Mouse (Mus musculus): ENCODE results near the gene Etfdh. TPM values are rescaled to one million over a fixed set of nuclear protein-coding genes. Genes with fewer than 3 reads are reported as not detected.

Gene Etfdh
- total and polyA plus RNA-seq, 2 experiments = 240 to 664 TPM

DNA sequence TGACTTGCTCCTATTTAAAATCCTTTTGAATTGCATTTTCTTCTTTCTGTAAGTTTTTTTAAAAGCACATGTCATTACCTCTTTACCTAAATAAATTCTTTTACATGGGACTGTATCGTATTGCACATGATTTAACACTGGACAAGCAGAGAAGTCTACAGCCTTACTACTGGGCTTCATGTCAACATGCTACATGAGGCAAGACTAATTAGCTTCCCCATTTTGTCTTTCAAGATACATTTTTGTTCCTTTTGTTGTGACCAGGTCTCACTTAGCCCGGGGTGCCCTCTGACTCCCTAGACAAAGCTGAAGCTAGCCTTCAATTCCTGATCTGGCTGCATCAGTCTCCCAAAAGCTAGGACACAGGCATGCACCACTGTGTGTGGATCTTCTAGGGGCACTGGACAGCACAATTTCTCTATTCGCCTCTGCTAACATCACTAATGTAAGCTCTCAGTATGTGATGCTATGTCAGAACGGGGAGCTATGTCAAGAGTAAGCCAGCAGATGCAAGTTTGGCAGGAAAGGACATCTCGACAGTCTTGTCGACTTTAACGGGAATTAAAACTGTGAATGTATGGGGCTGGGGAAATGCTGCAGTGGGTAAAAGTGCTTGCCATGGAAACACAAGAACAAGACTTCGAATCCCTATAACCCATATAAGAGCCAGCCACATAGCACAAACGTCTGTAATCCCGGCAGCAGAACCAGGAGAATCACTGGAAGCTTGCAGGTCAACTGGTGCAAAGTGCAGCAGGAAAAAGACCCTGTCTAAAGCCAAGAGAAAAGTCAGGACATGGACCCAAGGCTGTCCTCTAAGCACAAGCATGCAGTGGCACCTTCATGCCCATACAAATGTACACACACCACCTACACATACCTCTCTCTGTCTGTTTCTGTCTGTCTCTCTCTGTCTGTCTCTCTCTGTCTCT lies 67.2 kb downstream of the Etfdh start:
- no peak overlapping the region for H3K27ac ChIP-seq (replicated peaks; ENCODE audit: insufficient read depth, low read depth, low read length)
- 78% methylated on average over 10 of the region's 10 CpGs for WGBS
- H3K4me1 ChIP-seq (ENCODE audit: control insufficient read depth, insufficient read depth, low read length) = peaks cover 22% of the 10 kb centered on the region
- TF ChIP-seq CTCF (IDR thresholded peaks at IDR 0.05; ENCODE audit: low read depth, low read length) (no peak), POLR2A (IDR thresholded peaks at IDR 0.05; ENCODE audit: extremely low read depth, insufficient read depth, low read length) (no peak)
- H3K9ac ChIP-seq (ENCODE audit: low read depth, low read length) = no peak overlapping the region
- H3K4me3 ChIP-seq (ENCODE audit: insufficient read depth, low read depth, low read length) = no peak overlapping the region
- H3K79me2 ChIP-seq (ENCODE audit: control insufficient read depth, insufficient read depth, low read length) = peaks cover 33% of the 10 kb centered on the region
- DNase-seq (ENCODE audit: extremely low read depth, low read depth, low spot score) = no peak
- no peaks in the 10 kb centered on the region for H3K27me3 ChIP-seq (ENCODE audit: control insufficient read depth, insufficient read depth, low read length)
- H3K36me3 ChIP-seq (ENCODE audit: control insufficient read depth, insufficient read depth, low read length) = no peaks in the 10 kb centered on the region

DNA sequence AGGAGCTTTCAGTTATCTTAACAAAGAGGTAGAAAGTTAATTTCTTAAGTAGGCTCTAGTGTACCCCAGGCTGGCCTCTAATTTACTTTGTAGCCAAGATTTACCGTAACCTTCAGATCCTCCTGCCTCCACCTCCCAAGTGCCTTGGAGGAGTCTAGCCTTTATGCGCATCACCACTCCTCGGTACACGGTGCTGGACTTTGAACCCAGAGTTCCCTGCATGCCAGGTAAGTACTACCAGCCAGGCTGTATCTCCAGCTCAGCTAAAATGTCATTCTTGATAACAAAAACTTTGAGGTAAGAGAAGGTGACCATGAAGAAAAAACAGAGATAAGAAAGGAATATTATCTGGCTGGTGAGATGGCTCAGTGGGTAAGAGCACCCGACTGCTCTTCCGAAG lies 68.7 kb downstream of the Etfdh start:
- Histone ChIP-seq H3K36me3 (ENCODE audit: control insufficient read depth, insufficient read depth, low read length) (no peaks in the 10 kb centered on the region), H3K27ac (replicated peaks; ENCODE audit: insufficient read depth, low read depth, low read length) (peak overlapping the region; percentile 27), H3K4me3 (ENCODE audit: insufficient read depth, low read depth, low read length) (no peak overlapping the region), H3K79me2 (ENCODE audit: control insufficient read depth, insufficient read depth, low read length) (peaks cover 23% of the 10 kb centered on the region; the same call in 1 of the 2 replicates), H3K27me3 (ENCODE audit: control insufficient read depth, insufficient read depth, low read length) (no peaks in the 10 kb centered on the region), H3K9ac (ENCODE audit: low read depth, low read length) (no peak overlapping the region), H3K4me1 (ENCODE audit: control insufficient read depth, insufficient read depth, low read length) (peaks cover 13% of the 10 kb centered on the region; the same call in 1 of the 2 replicates)
- no peak for TF ChIP-seq CTCF (IDR thresholded peaks at IDR 0.05; ENCODE audit: low read depth, low read length)
- no peak for TF ChIP-seq POLR2A (IDR thresholded peaks at IDR 0.05; ENCODE audit: extremely low read depth, insufficient read depth, low read length)
- DNase-seq (ENCODE audit: extremely low read depth, low read depth, low spot score) = peak; percentile 66
- 64% methylated on average over 6 of the region's 6 CpGs for WGBS

DNA sequence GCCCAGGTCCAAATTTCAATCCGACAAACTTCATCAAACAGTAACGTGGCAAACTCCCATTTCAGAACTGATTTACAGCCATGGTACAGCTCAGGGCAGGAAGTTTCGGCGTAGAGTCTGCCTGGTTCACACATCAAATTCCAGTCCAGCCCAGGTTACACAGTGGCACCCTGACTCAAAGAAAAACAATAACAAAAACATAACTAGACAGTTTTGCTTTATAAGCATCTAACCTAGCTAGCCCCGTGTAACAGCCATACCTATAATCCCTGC lies 69.6 kb downstream of the Etfdh start:
- TF ChIP-seq CTCF (IDR thresholded peaks at IDR 0.05; ENCODE audit: low read depth, low read length) (no peak), POLR2A (IDR thresholded peaks at IDR 0.05; ENCODE audit: extremely low read depth, insufficient read depth, low read length) (no peak)
- peak; percentile 92 for DNase-seq (ENCODE audit: extremely low read depth, low read depth, low spot score)
- WGBS = 13% methylated on average over 5 of the region's 5 CpGs
- no peak overlapping the region for H3K9ac ChIP-seq (ENCODE audit: low read depth, low read length)
- peak overlapping the region; percentile 77 for H3K27ac ChIP-seq (replicated peaks; ENCODE audit: insufficient read depth, low read depth, low read length)
- H3K36me3 ChIP-seq (ENCODE audit: control insufficient read depth, insufficient read depth, low read length) = no peaks in the 10 kb centered on the region
- H3K4me3 ChIP-seq (ENCODE audit: insufficient read depth, low read depth, low read length) = no peak overlapping the region
- no peaks in the 10 kb centered on the region for H3K27me3 ChIP-seq (ENCODE audit: control insufficient read depth, insufficient read depth, low read length)
- H3K79me2 ChIP-seq (ENCODE audit: control insufficient read depth, insufficient read depth, low read length) = peaks cover 21% of the 10 kb centered on the region; the same call in 1 of the 2 replicates
- peaks cover 10% of the 10 kb centered on the region; the same call in 1 of the 2 replicates for H3K4me1 ChIP-seq (ENCODE audit: control insufficient read depth, insufficient read depth, low read length)

DNA sequence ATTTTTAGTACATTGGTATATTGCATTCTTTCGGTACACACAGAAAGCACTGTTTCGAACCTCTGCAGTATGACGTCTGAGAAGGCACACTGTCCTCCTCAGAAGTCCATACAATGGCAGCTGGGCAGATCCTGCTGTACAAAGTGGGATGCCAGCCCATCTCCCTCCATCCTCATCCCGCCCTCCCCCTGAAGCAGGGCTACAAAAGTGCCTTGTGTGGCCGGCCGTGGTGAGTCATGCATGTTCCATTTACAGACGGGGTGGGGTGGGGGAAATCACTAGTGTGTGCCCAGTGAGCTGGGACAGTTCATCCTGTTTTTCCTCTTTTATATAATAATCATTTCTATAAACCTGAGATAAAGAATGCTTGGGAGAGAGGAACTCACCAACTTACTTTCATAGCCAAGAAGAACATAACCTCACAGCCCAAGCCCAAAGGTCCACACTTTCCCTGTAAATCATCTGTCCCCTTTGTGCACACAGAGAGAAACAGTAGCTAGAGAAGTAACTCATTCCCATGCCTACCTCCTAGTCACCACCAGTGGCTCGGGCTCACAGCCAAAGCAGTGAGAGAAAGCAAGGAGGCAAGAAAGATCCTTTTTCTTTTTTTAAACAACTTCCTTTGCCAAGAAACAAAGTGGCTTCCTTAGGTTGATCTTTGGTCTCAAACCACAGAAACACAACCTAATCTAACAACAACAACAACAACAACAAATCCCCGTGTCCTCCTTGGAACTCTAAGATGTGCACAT lies 70.1 kb downstream of the Etfdh start:
- Histone ChIP-seq H3K27me3 (ENCODE audit: control insufficient read depth, insufficient read depth, low read length) (no peaks in the 10 kb centered on the region), H3K79me2 (ENCODE audit: control insufficient read depth, insufficient read depth, low read length) (peaks cover 24% of the 10 kb centered on the region), H3K4me3 (ENCODE audit: insufficient read depth, low read depth, low read length) (no peak overlapping the region), H3K4me1 (ENCODE audit: control insufficient read depth, insufficient read depth, low read length) (peaks cover 7% of the 10 kb centered on the region; the same call in 1 of the 2 replicates), H3K27ac (replicated peaks; ENCODE audit: insufficient read depth, low read depth, low read length) (peak overlapping the region; percentile 77), H3K36me3 (ENCODE audit: control insufficient read depth, insufficient read depth, low read length) (no peaks in the 10 kb centered on the region), H3K9ac (ENCODE audit: low read depth, low read length) (no peak overlapping the region)
- TF ChIP-seq CTCF (IDR thresholded peaks at IDR 0.05; ENCODE audit: low read depth, low read length) (peak; percentile 7; the same call in 1 of the 2 replicates), POLR2A (IDR thresholded peaks at IDR 0.05; ENCODE audit: extremely low read depth, insufficient read depth, low read length) (no peak)
- no peak for DNase-seq (ENCODE audit: extremely low read depth, low read depth, low spot score)
- WGBS = 58% methylated on average over 9 of the region's 9 CpGs

DNA sequence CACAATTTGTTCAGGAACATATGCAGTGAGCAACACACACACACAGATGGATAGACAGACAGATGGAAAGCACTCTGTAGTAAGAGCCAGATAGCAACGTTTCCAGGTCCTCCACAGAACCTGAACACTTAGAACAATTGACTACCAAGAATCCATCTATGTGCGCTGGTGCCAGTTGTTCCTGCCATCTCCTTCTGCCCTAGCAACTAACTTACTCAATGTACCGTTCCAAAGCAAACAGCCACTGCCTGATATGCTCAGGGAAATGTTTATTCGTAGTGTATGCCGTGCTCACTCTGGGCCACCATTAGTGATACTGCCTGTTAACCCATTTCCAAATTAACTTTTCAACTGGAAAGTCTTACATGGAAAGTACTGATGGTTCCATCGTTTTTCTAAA lies 74.2 kb downstream of the Etfdh start:
- no peak overlapping the region for H3K9ac ChIP-seq (ENCODE audit: low read depth, low read length)
- H3K27me3 ChIP-seq (ENCODE audit: control insufficient read depth, insufficient read depth, low read length) = no peaks in the 10 kb centered on the region
- peaks cover 38% of the 10 kb centered on the region for H3K79me2 ChIP-seq (ENCODE audit: control insufficient read depth, insufficient read depth, low read length)
- no peak overlapping the region for H3K4me3 ChIP-seq (ENCODE audit: insufficient read depth, low read depth, low read length)
- WGBS = 23% methylated on average over 6 of the region's 6 CpGs
- peak; percentile 83 for DNase-seq (ENCODE audit: extremely low read depth, low read depth, low spot score)
- no peak for TF ChIP-seq CTCF (IDR thresholded peaks at IDR 0.05; ENCODE audit: low read depth, low read length)
- no peak for TF ChIP-seq POLR2A (IDR thresholded peaks at IDR 0.05; ENCODE audit: extremely low read depth, insufficient read depth, low read length)
- peaks cover 7% of the 10 kb centered on the region for H3K4me1 ChIP-seq (ENCODE audit: control insufficient read depth, insufficient read depth, low read length)
- no peaks in the 10 kb centered on the region for H3K36me3 ChIP-seq (ENCODE audit: control insufficient read depth, insufficient read depth, low read length)
- H3K27ac ChIP-seq (replicated peaks; ENCODE audit: insufficient read depth, low read depth, low read length) = no peak overlapping the region

Other genes starting within 250 kb of the Etfdh start
- gene Fnip2, start 61.7 kb downstream of the Etfdh start, total RNA-seq (2014; rRNA removed) = 43.3 and 46.7 TPM in 2 replicates
- 4.9 and 6.3 TPM in 2 replicates for gene Fnip2, start 61.7 kb downstream of the Etfdh start, polyA plus RNA-seq (2012; rRNA removed)
- 29.5 and 33.3 TPM in 2 replicates for gene Ppid, start 38.2 kb downstream of the Etfdh start, total RNA-seq (2014; rRNA removed)
- 5.7 and 7.1 TPM in 2 replicates for gene Ppid, start 38.2 kb downstream of the Etfdh start, polyA plus RNA-seq (2012; rRNA removed)
- gene 4930579G24Rik, start 421 bp downstream of the Etfdh start, total RNA-seq (2014; rRNA removed) = 0.37 and 0.74 TPM in 2 replicates
- gene 4930579G24Rik, start 421 bp downstream of the Etfdh start, polyA plus RNA-seq (2012; rRNA removed) = 0.35 and 0.55 TPM in 2 replicates
- not detected in 2 replicates for gene Rxfp1, start 108.4 kb upstream of the Etfdh start, total RNA-seq (2014; rRNA removed)
- gene Rxfp1, start 108.4 kb upstream of the Etfdh start, polyA plus RNA-seq (2012; rRNA removed) = not detected in 2 replicates
- gene Tmem144, start 223.3 kb upstream of the Etfdh start, total RNA-seq (2014; rRNA removed) = 3.6 and 4.5 TPM in 2 replicates
- gene Tmem144, start 223.3 kb upstream of the Etfdh start, polyA plus RNA-seq (2012; rRNA removed) = 1.7 and 2.0 TPM in 2 replicates